Mouse (Mus musculus) kidney, embryonic 14.5 days (tissue): Measurements from ENCODE around the gene Col4a3bp. TPM values are rescaled to one million over a fixed set of nuclear protein-coding genes. Genes with fewer than 3 reads are reported as not detected.
"Not testable (repeated sequence)": the region's sequence is repeated elsewhere in the genome, so short reads cannot be mapped to it uniquely, and the experiment has no call there.

ENCODE experiments used
- ATAC-seq: fragments of 200-750 bp; cut with Nextera tagmentation; 2 replicates; pipeline ENCODE4 v1.8.0; 2017; ENCODE audit warnings: moderate number of reproducible peaks, mild to moderate bottlenecking, moderate TSS enrichment, moderate library complexity; ENCODE audit not compliant: low FRiP score, low TSS enrichment
- H3K27ac ChIP-seq: fragments of 300-500 bp; sonication (generic); 2 replicates; pipeline ENCODE4 v1.5.1; 2014; ENCODE audit warnings: low read depth, mild to moderate bottlenecking, low read length, moderate library complexity, mixed read lengths
- H3K27me3 ChIP-seq: fragments of 300-500 bp; sonication (generic); 2 replicates; pipeline ENCODE4 v1.6.1; 2014; ENCODE audit warnings: mild to moderate bottlenecking, low read length; ENCODE audit not compliant: control insufficient read depth, insufficient read depth
- H3K36me3 ChIP-seq: fragments of 300-500 bp; sonication (generic); 2 replicates; pipeline ENCODE4 v1.6.1; 2014; ENCODE audit warnings: low read length, mixed read lengths; ENCODE audit not compliant: control insufficient read depth, insufficient read depth
- H3K4me1 ChIP-seq: fragments of 300-500 bp; sonication (generic); 2 replicates; pipeline ENCODE4 v1.6.1; 2014; ENCODE audit warnings: low read length, mixed read lengths; ENCODE audit not compliant: control insufficient read depth, insufficient read depth
- H3K4me2 ChIP-seq: fragments of 300-500 bp; sonication (generic); replicated peaks from 2 replicates; pipeline ENCODE4 v1.6.1; 2014; ENCODE audit warnings: low read depth, mild to moderate bottlenecking, low read length
- H3K4me3 ChIP-seq: fragments of 300-500 bp; sonication (generic); 2 replicates; pipeline ENCODE4 v1.5.1; 2014; ENCODE audit warnings: mild to moderate bottlenecking, low read length
- H3K9ac ChIP-seq: fragments of 300-500 bp; sonication (generic); 2 replicates; pipeline ENCODE4 v1.6.1; 2014; ENCODE audit warnings: low read depth, mild to moderate bottlenecking, low read length, moderate library complexity
- H3K9me3 ChIP-seq: fragments of 300-500 bp; sonication (generic); 2 replicates; pipeline ENCODE4 v1.6.1; 2016; ENCODE audit warnings: low read length; ENCODE audit not compliant: control insufficient read depth
- WGBS: fragments of 180-500 bp; shearing (Covaris S2); extraction: QIAGEN DNeasy Blood & Tissue Kit; methylation state at CpG from one replicate; pipeline ENCODE4 v1.1.7; 2014; 5-methylcytosine and 5-hydroxymethylcytosine counted together
- polyA plus RNA-seq: library from polyadenylated mRNA; unstranded; fragments of >200 nt; fragmentation: Nextera tagmentation; extraction: Ambion mirVana; gene quantifications from 2 replicates; pipeline ENCODE4 v1.2.1, GENCODE M21; 2014

The Col4a3bp gene
- polyA plus RNA-seq, 1 experiment from 2014 or later, result 13.4 TPM

DNA sequence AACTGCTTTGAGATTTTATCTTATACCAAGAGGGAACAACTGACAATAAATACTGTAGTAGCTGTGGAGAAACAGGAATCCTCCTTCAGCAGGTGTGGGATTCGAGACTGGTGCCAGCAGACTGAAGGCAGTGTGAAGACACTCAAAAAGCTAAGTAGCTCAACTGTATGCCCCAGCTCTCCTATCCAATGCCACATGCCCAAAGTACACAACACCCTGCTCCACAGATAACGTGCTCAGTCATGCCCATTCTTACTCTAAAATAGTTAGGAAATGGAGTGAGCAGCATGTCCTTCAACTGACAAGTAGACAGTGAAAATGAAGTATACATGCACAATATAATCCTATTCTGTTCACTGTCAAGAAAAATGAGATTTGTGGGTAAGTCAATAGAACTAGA lies 101.8 kb downstream of the Col4a3bp start:
- Histone ChIP-seq H3K27me3 (no peaks in the 10 kb centered on the region), H3K9ac (no peak overlapping the region), H3K4me2 (no peak overlapping the region), H3K4me1 (no peaks in the 10 kb centered on the region), H3K27ac (no peak overlapping the region), H3K9me3 (no peaks in the 10 kb centered on the region), H3K4me3 (no peak overlapping the region), H3K36me3 (peaks cover 16% of the 10 kb centered on the region)
- WGBS, result 73% methylated on average over 2 of the region's 2 CpGs
- ATAC-seq, result no peak

DNA sequence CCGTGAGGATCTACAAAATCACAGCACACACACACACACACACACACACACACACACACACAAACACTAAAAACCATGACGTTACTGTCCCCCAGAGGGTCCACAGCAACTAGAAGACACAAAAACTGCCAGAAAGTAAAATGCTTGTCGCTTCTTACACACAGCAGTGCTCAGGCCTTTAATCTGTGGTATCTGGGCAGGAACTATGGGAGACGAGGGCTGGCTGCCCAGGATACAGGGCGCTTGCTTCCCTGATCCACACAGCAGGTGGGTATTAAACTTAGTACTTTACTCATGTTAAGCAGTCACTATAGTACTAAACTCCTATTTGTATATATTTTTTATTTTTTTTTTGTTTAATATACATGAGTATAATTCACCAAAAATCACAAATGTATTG lies 103.4 kb downstream of the Col4a3bp start:
- 68% methylated on average over 5 of the region's 5 CpGs for WGBS
- Histone ChIP-seq H3K27ac (no peak overlapping the region), H3K4me3 (no peak overlapping the region), H3K36me3 (peaks cover 30% of the 10 kb centered on the region), H3K9ac (no peak overlapping the region), H3K4me2 (no peak overlapping the region), H3K4me1 (no peaks in the 10 kb centered on the region), H3K27me3 (no peaks in the 10 kb centered on the region), H3K9me3 (no peaks in the 10 kb centered on the region)
- no peak for ATAC-seq

DNA sequence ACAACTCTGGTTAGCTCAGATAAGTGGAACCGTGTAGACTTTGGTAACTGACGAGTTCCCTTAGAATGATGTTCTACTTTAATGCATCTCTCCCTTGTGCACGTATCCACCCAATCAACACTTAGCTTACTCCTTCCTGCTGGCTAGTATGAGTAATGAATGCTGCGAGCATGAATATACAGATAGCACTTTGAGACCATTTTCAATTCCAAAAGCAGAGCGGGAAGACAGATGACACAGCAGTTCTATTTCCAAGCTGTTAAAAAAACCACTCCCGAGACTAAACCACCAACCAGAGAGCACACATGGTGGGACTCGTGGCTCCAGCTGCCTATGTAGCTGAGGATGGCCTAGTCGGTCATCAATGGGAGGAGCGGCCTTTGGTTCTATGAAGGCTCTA lies 110.6 kb downstream of the Col4a3bp start:
- H3K36me3 ChIP-seq, result peaks cover 93% of the 10 kb centered on the region
- no peaks in the 10 kb centered on the region for H3K9me3 ChIP-seq
- 93% methylated on average over 9 of the region's 9 CpGs for WGBS

DNA sequence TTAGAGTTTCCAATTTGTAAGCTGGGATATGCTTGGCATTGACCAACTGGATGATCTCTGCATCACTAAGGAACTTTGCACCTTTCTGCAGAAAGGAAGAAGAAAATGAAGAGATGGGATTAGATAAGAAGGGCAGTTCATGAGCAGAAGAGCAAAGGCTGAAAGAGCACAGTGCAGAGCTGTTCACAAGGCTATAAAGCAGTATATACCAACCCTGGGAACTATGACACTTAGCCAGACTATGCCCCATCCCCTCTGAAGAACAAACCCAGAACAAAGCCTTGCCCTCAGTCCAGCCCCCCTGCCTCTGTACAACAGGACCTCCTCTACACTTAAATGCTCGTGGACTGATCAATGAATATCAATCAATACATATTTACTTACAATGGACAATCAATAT lies 114.3 kb downstream of the Col4a3bp start:
- Histone ChIP-seq H3K27ac (no peak overlapping the region), H3K4me1 (no peaks in the 10 kb centered on the region), H3K36me3 (peaks cover 90% of the 10 kb centered on the region), H3K9ac (no peak overlapping the region), H3K4me3 (no peak overlapping the region), H3K4me2 (no peak overlapping the region), H3K27me3 (no peaks in the 10 kb centered on the region), H3K9me3 (no peaks in the 10 kb centered on the region)
- ATAC-seq, result no peak
- 81% methylated on average over 1 of the region's 1 CpGs for WGBS

More for the DNA sequence above, 110.6 kb downstream of the Col4a3bp start:
- Histone ChIP-seq H3K9ac (no peak overlapping the region), H3K27me3 (no peaks in the 10 kb centered on the region), H3K4me3 (no peak overlapping the region), H3K27ac (no peak overlapping the region), H3K4me1 (no peaks in the 10 kb centered on the region), H3K4me2 (no peak overlapping the region)
- no peak for ATAC-seq

DNA sequence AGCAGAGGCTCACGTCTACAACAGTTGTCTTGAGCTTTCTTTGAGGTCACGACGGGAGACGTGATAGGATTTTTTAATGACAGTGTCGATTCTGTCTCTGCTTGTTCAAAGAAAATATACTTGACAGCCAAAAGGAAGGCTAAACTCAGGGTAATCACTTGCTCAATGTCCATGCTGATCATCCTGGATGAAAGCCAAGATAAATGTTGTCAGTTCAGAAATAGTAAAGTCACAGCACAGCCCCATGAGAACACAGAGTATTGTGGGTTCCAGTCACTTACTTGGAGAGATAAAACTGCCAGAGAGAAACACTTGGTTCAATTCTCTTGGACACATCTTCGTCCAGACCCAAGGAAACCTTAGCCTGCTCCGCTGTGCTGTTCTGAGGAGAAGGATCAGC lies 116.5 kb downstream of the Col4a3bp start:
- H3K27ac ChIP-seq, result no peak overlapping the region
- H3K4me1 ChIP-seq, result no peaks in the 10 kb centered on the region
- no peak overlapping the region for H3K9ac ChIP-seq
- no peak for ATAC-seq
- peaks cover 90% of the 10 kb centered on the region for H3K36me3 ChIP-seq
- no peak overlapping the region for H3K4me2 ChIP-seq
- H3K9me3 ChIP-seq, result no peaks in the 10 kb centered on the region
- H3K4me3 ChIP-seq, result no peak overlapping the region
- H3K27me3 ChIP-seq, result no peaks in the 10 kb centered on the region
- 85% methylated on average over 7 of the region's 7 CpGs for WGBS

DNA sequence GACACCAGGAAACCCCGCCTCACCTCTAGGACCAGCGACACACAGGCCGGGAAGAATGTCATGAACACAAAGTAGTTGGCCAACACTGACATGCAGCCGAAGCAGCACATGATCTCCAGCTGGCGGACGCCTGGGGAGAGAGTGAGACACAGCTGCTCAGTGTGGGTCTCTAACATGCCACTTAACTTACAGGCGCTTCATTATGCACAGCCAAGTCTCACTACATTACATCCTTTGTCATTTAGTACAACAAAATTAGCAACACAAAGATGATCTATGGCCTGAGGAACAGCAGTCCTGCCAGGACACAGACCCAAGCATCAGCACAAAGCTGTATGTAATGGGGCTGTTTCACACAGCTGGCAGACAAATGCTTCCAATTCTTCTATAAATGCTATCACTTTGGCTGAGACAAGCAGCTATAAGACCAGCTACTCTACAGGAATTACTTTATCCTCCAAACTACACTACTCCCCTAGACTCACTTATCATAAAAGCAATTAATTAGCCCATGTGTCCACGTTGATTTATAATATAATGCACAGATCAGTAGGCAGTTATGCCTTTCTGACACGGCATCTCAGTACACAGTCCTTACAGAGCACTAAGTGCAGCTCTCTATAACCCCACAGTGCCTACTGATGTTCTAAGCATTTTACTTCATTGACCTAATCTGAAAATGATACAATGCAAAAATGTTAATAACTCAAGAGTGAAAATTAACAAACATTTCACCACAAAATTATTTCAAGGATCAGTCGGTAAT lies 117.9 kb downstream of the Col4a3bp start:
- no peak for ATAC-seq
- Histone ChIP-seq H3K4me1 (no peaks in the 10 kb centered on the region), H3K4me2 (no peak overlapping the region), H3K36me3 (peaks cover 90% of the 10 kb centered on the region), H3K9ac (no peak overlapping the region), H3K9me3 (no peaks in the 10 kb centered on the region), H3K4me3 (no peak overlapping the region), H3K27ac (no peak overlapping the region), H3K27me3 (no peaks in the 10 kb centered on the region)
- WGBS, result 88% methylated on average over 10 of the region's 10 CpGs

DNA sequence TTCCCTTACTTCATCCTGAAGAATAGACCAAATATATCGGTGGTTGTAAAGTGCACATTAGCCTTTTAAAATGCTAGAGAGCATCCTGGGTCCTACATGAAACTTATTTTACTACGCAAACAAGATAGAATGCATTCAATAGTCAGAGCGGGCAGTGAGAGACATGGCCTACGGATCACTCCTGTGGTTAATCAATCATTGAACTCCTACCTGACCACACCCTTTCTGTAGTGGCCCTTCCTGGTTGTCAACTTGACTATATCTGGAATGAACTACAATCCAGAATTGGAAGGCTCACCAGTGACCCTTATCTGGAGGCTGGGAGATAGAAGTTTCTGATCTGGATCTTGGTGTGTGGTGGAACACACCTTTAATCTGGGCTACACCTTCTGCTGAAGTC lies 120.7 kb downstream of the Col4a3bp start:
- peaks cover 84% of the 10 kb centered on the region for H3K36me3 ChIP-seq
- H3K4me1 ChIP-seq, H3K4me2 ChIP-seq, H3K27me3 ChIP-seq, H3K27ac ChIP-seq, H3K4me3 ChIP-seq, ATAC-seq, H3K9ac ChIP-seq, H3K9me3 ChIP-seq: not testable (repeated sequence)
- WGBS, result 95% methylated on average over 4 of the region's 4 CpGs

DNA sequence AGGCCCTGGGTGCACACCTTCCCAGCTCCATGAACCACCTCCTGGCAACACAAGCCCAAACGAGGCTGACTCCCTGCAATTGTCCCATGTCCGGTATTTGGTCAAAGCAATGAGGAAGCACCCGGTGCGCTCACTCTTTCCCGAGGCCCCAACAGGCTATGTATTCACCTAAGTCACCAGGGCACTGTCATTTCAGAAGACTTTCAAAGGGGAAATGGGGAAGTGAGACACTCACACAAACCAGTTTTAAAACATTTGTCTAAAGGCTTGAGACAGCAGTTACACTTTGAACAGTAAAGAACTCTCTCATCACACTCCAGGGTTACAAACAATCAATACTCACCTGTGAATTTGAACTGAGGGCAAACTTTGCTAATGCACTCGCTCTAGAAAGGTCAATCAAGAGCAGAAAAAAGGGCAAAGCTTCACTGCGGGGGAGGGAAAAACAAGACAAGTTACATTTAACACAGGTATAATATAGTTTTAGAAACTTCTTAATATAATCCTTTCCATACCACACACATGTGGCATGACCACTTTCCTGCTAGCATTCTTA lies 122.1 kb downstream of the Col4a3bp start:
- H3K4me1 ChIP-seq, result peaks cover 17% of the 10 kb centered on the region
- no peak overlapping the region for H3K4me2 ChIP-seq
- WGBS, result 89% methylated on average over 7 of the region's 7 CpGs
- H3K4me3 ChIP-seq, result no peak overlapping the region
- H3K27me3 ChIP-seq, result no peaks in the 10 kb centered on the region
- no peak overlapping the region for H3K9ac ChIP-seq
- H3K9me3 ChIP-seq, result no peaks in the 10 kb centered on the region
- no peak for ATAC-seq
- H3K36me3 ChIP-seq, result peaks cover 70% of the 10 kb centered on the region
- no peak overlapping the region for H3K27ac ChIP-seq

DNA sequence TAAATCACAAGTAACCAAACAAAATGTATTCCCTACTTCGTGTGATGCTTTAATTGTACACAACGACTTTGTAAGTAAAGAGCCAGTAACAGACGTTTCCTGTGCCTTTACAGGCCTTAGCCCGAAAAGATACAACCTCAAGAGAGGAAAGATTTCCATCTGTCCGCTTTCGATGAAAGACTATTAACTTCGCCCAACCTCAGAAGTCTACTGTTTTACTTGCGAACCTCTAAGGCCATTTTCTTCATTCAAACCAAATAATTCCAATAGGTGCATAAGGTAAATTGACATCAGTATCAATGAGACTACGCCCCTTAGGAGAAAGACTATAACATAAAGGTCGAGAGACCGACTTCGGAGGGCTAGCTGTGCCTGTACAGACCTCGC lies 127.6 kb downstream of the Col4a3bp start:
- Histone ChIP-seq H3K4me2 (peak overlapping the region; percentile 66), H3K27ac (peak overlapping the region; percentile 83), H3K9ac (peak overlapping the region; percentile 87), H3K4me1 (peaks cover 17% of the 10 kb centered on the region), H3K9me3 (no peaks in the 10 kb centered on the region), H3K36me3 (peaks cover 20% of the 10 kb centered on the region), H3K4me3 (peak overlapping the region; percentile 87), H3K27me3 (no peaks in the 10 kb centered on the region)
- no peak for ATAC-seq
- WGBS, result 3% methylated on average over 13 of the region's 13 CpGs
